Mouse (Mus musculus): ENCODE data around the gene Plk4.
"Not testable (repeated sequence)": the region's sequence is repeated elsewhere in the genome, so short reads cannot be mapped to it uniquely, and the experiment has no call there.

- not testable (repeated sequence) for TF ChIP-seq POLR2A (IDR thresholded peaks at IDR 0.05; ENCODE audit: insufficient read length, low read depth); E2F4 (IDR thresholded peaks at IDR 0.05; ENCODE audit: insufficient read depth); TCF12 (IDR thresholded peaks at IDR 0.05; ENCODE audit: insufficient read depth, poor library complexity, severe bottlenecking); USF1 (IDR thresholded peaks at IDR 0.05; ENCODE audit: low read depth); POLR2AphosphoS2 (IDR thresholded peaks at IDR 0.05; ENCODE audit: insufficient read length, low read depth); CEBPB (IDR thresholded peaks at IDR 0.05; ENCODE audit: insufficient read depth, poor library complexity, severe bottlenecking); TCF3 (IDR thresholded peaks at IDR 0.05; ENCODE audit: insufficient read length, low read depth); MYOG (IDR thresholded peaks at IDR 0.05; ENCODE audit: control insufficient read depth in 1 of 3, insufficient read depth in 1 of 3, insufficient read length in 2 of 3, low read depth in 2 of 3)
Measured at GRCm38 (mm10) chr3:40847936-40848335, 48.1 kb downstream of the Plk4 start.
